Mouse (Mus musculus): Measurements from ENCODE around the gene Ntrk3. TPM values are rescaled to one million over a fixed set of nuclear protein-coding genes. Genes with fewer than 3 reads are reported as not detected.

The Ntrk3 gene
- polyA plus RNA-seq, 1 experiment = 6.1 TPM

- no peak for TF ChIP-seq CTCF (IDR thresholded peaks at IDR 0.05; ENCODE audit: insufficient read depth, low read length)
- no peak for TF ChIP-seq POLR2A (IDR thresholded peaks at IDR 0.05; ENCODE audit: borderline replicate concordance, extremely low read depth, low read depth, low read length)
- DNase-seq = no peak
- 67% methylated on average over 3 of the region's 3 CpGs for WGBS
- Histone ChIP-seq H3K4me3 (replicated peaks; ENCODE audit: extremely low read depth, low read depth, low read length) (no peak overlapping the region), H3K4me1 (ENCODE audit: control insufficient read depth, insufficient read depth, low read length) (no peaks in the 10 kb centered on the region)
These were observed 42.6 kb downstream of the Ntrk3 start for GRCm38 (mm10) chr7:78695200-78695599.

- WGBS = 29% methylated on average over 1 of the region's 1 CpGs
- Histone ChIP-seq H3K4me1 (ENCODE audit: control insufficient read depth, insufficient read depth, low read length) (no peaks in the 10 kb centered on the region), H3K4me3 (replicated peaks; ENCODE audit: extremely low read depth, low read depth, low read length) (no peak overlapping the region)
- DNase-seq = no peak
- TF ChIP-seq POLR2A (IDR thresholded peaks at IDR 0.05; ENCODE audit: borderline replicate concordance, extremely low read depth, low read depth, low read length) (no peak), CTCF (IDR thresholded peaks at IDR 0.05; ENCODE audit: insufficient read depth, low read length) (no peak)
These were observed 44.7 kb downstream of the Ntrk3 start for GRCm38 (mm10) chr7:78693148-78693547.

- H3K4me3 ChIP-seq (replicated peaks; ENCODE audit: extremely low read depth, low read depth, low read length) = no peak overlapping the region
- DNase-seq = no peak
- H3K4me1 ChIP-seq (ENCODE audit: control insufficient read depth, insufficient read depth, low read length) = no peaks in the 10 kb centered on the region
- 47% methylated on average over 3 of the region's 3 CpGs for WGBS
- TF ChIP-seq CTCF (IDR thresholded peaks at IDR 0.05; ENCODE audit: insufficient read depth, low read length) = no peak
- TF ChIP-seq POLR2A (IDR thresholded peaks at IDR 0.05; ENCODE audit: borderline replicate concordance, extremely low read depth, low read depth, low read length) = no peak
These were observed 46.9 kb downstream of the Ntrk3 start for GRCm38 (mm10) chr7:78690956-78691355.

DNA sequence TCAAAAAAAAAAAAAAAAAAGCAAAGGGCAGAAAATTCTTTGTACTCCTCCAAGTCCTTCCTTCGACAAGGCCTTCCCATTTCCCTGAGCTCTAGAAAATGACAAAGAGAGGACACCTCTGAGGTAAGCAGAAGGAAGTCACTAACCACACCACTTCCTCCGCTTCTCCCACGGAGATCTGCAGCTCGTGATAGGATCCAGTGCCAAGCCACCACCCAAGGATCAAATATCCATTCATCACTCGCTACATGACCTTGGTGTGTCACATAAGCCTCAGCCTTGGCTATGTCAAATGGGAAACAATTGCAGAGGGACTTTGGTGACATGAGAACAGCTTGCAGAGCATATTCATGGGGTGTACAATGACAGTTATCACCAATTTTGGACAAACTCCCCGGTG, 52.9 kb downstream of the Ntrk3 start:
- TF ChIP-seq CTCF (IDR thresholded peaks at IDR 0.05; ENCODE audit: insufficient read depth, low read length) = no peak
- TF ChIP-seq POLR2A (IDR thresholded peaks at IDR 0.05; ENCODE audit: borderline replicate concordance, extremely low read depth, low read depth, low read length) = no peak
- no peak for DNase-seq
- no peak overlapping the region for H3K4me3 ChIP-seq (replicated peaks; ENCODE audit: extremely low read depth, low read depth, low read length)
- 37% methylated on average over 6 of the region's 6 CpGs for WGBS
- no peaks in the 10 kb centered on the region for H3K4me1 ChIP-seq (ENCODE audit: control insufficient read depth, insufficient read depth, low read length)

DNA sequence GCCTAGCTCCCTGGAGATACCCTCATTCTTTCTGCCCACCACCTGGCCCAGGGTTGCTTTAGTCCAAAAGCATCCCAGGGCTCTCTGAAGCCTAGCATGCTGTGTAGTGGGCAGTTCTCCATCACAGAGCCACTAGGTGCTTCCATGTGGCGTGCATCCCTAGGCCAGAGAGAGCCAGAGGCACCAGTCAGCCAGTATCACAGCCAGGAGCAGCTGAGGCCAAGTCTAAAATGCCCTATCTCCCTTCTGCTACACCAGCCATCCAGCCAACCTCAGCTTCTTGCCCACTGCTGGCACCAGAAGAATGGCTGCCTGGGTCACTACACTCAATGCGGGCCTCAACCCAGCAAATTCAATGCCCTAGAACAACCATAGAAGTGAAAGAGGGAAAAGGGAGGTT, 56.9 kb downstream of the Ntrk3 start:
- H3K4me3 ChIP-seq (replicated peaks; ENCODE audit: extremely low read depth, low read depth, low read length) = no peak overlapping the region
- TF ChIP-seq POLR2A (IDR thresholded peaks at IDR 0.05; ENCODE audit: borderline replicate concordance, extremely low read depth, low read depth, low read length) (no peak), CTCF (IDR thresholded peaks at IDR 0.05; ENCODE audit: insufficient read depth, low read length) (no peak)
- 70% methylated on average over 2 of the region's 2 CpGs for WGBS

GRCm38 (mm10) chr7:78669407-78669806, 68.4 kb downstream of the Ntrk3 start:
- TF ChIP-seq POLR2A (IDR thresholded peaks at IDR 0.05; ENCODE audit: borderline replicate concordance, extremely low read depth, low read depth, low read length) (no peak), CTCF (IDR thresholded peaks at IDR 0.05; ENCODE audit: insufficient read depth, low read length) (no peak)
- DNase-seq = no peak
- Histone ChIP-seq H3K4me1 (ENCODE audit: control insufficient read depth, insufficient read depth, low read length) (no peaks in the 10 kb centered on the region), H3K4me3 (replicated peaks; ENCODE audit: extremely low read depth, low read depth, low read length) (no peak overlapping the region)
- WGBS = 85% methylated on average over 16 of the region's 16 CpGs

More for the DNA sequence above, 56.9 kb downstream of the Ntrk3 start:
- DNase-seq = no peak
- H3K4me1 ChIP-seq (ENCODE audit: control insufficient read depth, insufficient read depth, low read length) = no peaks in the 10 kb centered on the region

GRCm38 (mm10) chr7:78668916-78669315, 68.9 kb downstream of the Ntrk3 start:
- 90% methylated on average over 6 of the region's 6 CpGs for WGBS
- Histone ChIP-seq H3K4me1 (ENCODE audit: control insufficient read depth, insufficient read depth, low read length) (no peaks in the 10 kb centered on the region), H3K4me3 (replicated peaks; ENCODE audit: extremely low read depth, low read depth, low read length) (no peak overlapping the region)
- DNase-seq = no peak
- TF ChIP-seq CTCF (IDR thresholded peaks at IDR 0.05; ENCODE audit: insufficient read depth, low read length) = no peak
- no peak for TF ChIP-seq POLR2A (IDR thresholded peaks at IDR 0.05; ENCODE audit: borderline replicate concordance, extremely low read depth, low read depth, low read length)

DNA sequence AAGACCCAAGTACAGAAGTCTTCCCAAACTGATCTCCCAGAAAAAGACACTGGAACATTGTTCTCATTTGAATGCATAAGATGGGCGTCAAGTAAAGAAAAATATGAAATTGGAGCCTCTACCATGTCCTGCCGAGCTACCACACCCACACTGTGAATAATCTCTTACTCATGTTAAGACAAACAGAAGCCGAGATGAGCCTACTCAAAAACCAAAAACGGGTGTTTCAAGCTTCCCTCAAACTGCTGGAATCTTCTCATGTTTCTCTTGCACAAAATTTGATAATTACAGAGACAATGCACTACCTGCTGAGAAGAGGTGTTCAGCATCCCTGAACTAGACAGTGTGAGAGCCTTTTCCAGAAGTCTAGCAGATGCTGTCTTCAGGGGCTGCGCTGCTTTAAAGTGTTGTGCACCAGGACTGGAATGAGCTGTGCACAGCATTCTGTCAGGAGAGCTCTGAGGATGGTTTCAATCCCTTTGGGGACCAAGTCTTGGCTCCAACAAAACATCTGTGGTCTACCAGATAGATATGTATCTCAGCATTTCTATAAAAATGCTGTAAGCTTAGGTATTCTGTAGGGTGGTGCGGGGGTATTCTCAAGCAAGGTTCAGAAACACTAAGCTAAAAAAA, 69.7 kb downstream of the Ntrk3 start:
- TF ChIP-seq POLR2A (IDR thresholded peaks at IDR 0.05; ENCODE audit: borderline replicate concordance, extremely low read depth, low read depth, low read length) (no peak), CTCF (IDR thresholded peaks at IDR 0.05; ENCODE audit: insufficient read depth, low read length) (no peak)
- DNase-seq = no peak
- WGBS = 79% methylated on average over 6 of the region's 6 CpGs
- Histone ChIP-seq H3K4me3 (replicated peaks; ENCODE audit: extremely low read depth, low read depth, low read length) (no peak overlapping the region), H3K4me1 (ENCODE audit: control insufficient read depth, insufficient read depth, low read length) (no peaks in the 10 kb centered on the region)

GRCm38 (mm10) chr7:78660832-78661231, 77.0 kb downstream of the Ntrk3 start:
- Histone ChIP-seq H3K4me1 (ENCODE audit: control insufficient read depth, insufficient read depth, low read length) (no peaks in the 10 kb centered on the region), H3K4me3 (replicated peaks; ENCODE audit: extremely low read depth, low read depth, low read length) (no peak overlapping the region)
- 71% methylated on average over 7 of the region's 7 CpGs for WGBS
- no peak for DNase-seq
- TF ChIP-seq CTCF (IDR thresholded peaks at IDR 0.05; ENCODE audit: insufficient read depth, low read length) (no peak), POLR2A (IDR thresholded peaks at IDR 0.05; ENCODE audit: borderline replicate concordance, extremely low read depth, low read depth, low read length) (no peak)

DNA sequence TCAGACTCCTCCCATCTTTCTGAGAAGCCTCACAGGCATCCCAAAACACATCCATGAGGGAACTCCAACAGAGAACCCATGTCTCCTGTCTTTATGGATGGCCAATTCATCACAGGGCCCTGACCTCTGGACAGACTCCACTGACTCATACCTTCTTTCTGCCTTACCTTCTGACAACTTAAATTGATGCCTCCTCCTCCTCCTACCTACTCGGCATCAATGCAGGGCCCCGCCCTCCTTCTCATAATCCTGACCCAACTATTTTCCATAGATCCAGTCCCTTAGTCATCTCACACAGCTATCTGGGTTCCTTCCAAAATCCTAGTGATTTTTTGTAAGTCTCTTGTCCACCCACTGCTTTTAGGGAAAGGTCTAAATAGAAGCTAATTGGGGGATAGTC, 78.0 kb downstream of the Ntrk3 start:
- WGBS = 66% methylated on average over 2 of the region's 2 CpGs
- no peak for TF ChIP-seq CTCF (IDR thresholded peaks at IDR 0.05; ENCODE audit: insufficient read depth, low read length)
- TF ChIP-seq POLR2A (IDR thresholded peaks at IDR 0.05; ENCODE audit: borderline replicate concordance, extremely low read depth, low read depth, low read length) = no peak
- H3K4me3 ChIP-seq (replicated peaks; ENCODE audit: extremely low read depth, low read depth, low read length) = no peak overlapping the region
- no peaks in the 10 kb centered on the region for H3K4me1 ChIP-seq (ENCODE audit: control insufficient read depth, insufficient read depth, low read length)
- DNase-seq = no peak

Data from lung, adult 2 months (tissue).